Mouse (Mus musculus): ENCODE measurements around the gene Fastk.

Gene Fastk

GRCm38 (mm10) chr5:24392724-24393123, 52.4 kb downstream of the Fastk start:
- no peak for DNase-seq (ENCODE audit: low spot score in 2 of 2)

GRCm38 (mm10) chr5:24391864-24392263, 53.2 kb downstream of the Fastk start, which contains the start of gene Atg9b:
TSS of gene Atg9b (minus strand) at chr5:24392143.
- DNase-seq (ENCODE audit: low spot score in 2 of 2): no peak

GRCm38 (mm10) chr5:24389658-24390020, 55.4 kb downstream of the Fastk start:
- no peak for DNase-seq (ENCODE audit: low spot score in 2 of 2)

GRCm38 (mm10) chr5:24389011-24389657, 56.0 kb downstream of the Fastk start:
- DNase-seq (ENCODE audit: low spot score in 2 of 2): peak; percentile 30 to 47
